Mouse (Mus musculus) neutrophil, adult 5-6 weeks (primary cell): Measurements from ENCODE around the gene Kirrel3. TPM values are rescaled to one million over a fixed set of nuclear protein-coding genes. Genes with fewer than 3 reads are reported as not detected.

Experiments used
- ATAC-seq: fragments of 151-379, 151-347 bp; 2 replicates; pipeline ENCODE4 v1.8.0; 2017; ENCODE audit warnings: mild to moderate bottlenecking, moderate TSS enrichment; ENCODE audit not compliant: insufficient number of reproducible peaks, poor library complexity, low FRiP score, severe bottlenecking; ENCODE audit errors: extremely low read depth
- total RNA-seq: library from RNA; stranded (forward); fragments of 200-1000 nt; gene quantifications from 2 replicates; pipeline ENCODE4 v1.2.3, GENCODE M21; 2017

The Kirrel3 gene
- total RNA-seq, 1 experiment from 2014 or later = not detected

DNA sequence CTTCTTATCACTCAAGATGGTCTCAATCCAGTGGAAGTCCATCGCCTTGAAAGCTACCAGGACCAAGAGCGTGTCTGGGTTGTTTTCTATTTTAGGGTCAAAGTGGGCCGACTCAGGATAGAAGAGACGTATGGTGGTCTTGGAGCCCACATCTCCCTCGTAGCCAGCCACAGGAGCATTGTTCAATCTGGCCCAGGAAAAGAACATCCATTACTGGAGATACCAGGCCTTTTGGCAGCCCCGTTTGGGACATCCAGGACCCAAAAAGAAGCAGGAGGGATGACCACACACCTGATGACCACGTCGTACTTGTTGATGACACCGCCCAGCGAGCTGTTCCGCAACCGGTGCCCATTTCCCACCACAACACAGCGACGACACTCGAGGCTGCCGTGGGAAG is 567.4 kb downstream of the Kirrel3 start:
- ATAC-seq = no peak

DNA sequence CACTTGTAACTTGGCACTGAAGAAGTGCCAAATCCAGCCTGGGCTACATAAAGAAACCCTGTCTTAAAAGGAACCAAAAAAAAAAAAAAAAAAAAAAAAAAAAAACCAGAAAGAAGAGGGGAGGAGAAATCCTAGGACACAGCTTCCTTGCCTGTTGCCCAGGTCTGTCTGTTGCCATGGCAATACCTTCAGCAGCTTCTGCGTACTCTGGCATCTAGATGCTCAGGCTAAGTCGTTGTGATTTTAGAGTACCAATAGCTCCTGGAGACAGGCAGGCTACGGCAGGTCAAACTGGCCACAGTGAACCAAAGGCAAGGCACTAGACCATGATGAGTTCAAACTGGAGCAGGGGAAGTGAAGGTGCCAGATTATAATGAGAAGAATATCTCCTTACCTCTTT is 568.0 kb downstream of the Kirrel3 start:
- ATAC-seq = no peak

DNA sequence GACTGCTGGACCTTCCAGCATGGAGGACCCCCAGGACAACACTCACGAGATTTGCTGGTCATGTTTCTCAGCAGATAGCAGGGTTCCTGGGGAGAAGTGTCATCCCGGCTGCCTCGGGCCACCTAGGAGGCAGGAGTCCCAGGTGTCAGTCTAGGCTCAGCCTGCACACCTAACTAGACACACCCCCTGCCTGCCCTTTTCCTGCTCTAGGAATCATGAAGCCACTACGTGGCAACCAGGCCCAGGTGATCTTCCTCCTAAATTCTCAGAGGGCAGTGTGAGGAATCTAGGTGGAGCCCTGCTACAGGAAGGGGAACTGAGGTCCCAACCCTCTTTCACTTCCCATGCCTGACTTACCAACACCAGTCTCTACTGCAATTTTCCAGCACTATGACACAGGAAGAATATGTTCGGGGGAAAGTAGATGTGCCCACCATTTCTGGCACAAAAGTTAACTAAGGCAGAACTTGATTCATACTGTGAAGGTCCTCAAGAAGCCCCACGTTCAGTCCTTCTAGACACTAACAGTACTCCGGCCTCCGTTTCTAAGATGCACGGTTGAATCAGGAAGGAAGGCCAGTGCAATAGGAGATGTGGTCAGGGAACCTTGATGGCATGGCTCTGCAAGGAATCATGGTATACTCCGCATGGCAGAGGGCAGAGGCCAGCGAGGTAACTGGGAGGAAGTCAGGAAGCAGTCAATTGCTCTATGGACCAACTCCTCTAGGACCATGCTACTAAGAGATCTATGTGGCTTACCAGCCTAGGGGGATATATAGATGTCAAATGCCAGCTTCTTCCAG is 570.0 kb downstream of the Kirrel3 start:
- no peak for ATAC-seq

DNA sequence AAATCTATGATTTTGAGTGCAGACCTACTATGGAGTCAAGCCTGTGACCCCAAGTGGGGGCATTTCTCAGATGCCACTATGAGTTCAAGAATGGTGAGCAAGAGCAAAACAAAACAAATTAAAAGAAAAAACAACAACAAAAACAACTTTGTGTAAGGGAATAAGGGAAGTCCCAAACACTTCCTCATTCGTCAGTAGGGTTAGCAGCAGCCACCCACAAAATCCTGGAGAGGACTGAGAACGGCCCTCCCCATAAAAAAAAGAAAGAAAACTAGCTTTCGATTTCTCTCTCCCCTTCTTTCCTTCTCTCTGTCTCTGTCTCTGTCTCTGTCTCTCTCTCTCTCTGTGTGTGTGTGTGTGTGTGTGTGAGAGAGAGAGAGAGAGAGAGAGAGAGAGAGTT is 570.9 kb downstream of the Kirrel3 start:
- peak; percentile 48; the same call in 1 of the 2 replicates for ATAC-seq

DNA sequence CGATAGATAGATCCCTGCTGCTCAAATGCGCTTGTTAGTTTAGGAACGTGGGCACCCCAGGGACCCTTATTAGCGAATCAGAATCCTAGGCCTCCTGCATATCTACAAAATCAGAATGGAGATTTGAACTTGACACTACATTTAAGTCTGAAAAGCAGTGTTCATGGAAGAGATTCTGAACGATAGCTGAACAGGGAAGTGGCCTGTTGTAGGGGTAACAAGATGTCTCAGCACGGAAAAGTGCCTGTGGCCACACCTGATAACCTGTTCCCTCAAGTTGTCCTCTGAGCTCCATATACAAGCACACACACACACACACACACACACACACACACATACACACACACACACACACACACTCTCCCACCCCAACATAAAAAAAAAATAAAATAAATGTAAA is 571.9 kb downstream of the Kirrel3 start:
- ATAC-seq = no peak

DNA sequence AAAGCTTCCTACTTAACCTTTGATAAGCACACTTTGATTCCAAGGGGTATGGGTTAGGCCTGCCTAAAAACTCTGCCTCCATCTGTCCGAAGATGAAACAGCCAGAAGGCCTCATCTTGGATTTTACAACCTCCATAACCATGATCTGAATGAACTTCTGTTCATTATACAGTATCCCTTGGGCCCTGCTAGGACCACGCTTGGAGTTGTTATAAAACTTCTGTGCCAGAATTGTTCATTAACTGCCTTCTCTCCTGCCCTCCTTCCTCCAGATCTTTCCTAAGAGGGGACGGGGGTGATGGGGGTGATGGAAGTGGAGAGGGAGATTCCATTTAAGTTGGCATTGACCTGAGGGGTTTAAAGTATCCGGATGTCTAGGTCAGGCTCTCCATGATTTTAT is 572.5 kb downstream of the Kirrel3 start:
- no peak for ATAC-seq

DNA sequence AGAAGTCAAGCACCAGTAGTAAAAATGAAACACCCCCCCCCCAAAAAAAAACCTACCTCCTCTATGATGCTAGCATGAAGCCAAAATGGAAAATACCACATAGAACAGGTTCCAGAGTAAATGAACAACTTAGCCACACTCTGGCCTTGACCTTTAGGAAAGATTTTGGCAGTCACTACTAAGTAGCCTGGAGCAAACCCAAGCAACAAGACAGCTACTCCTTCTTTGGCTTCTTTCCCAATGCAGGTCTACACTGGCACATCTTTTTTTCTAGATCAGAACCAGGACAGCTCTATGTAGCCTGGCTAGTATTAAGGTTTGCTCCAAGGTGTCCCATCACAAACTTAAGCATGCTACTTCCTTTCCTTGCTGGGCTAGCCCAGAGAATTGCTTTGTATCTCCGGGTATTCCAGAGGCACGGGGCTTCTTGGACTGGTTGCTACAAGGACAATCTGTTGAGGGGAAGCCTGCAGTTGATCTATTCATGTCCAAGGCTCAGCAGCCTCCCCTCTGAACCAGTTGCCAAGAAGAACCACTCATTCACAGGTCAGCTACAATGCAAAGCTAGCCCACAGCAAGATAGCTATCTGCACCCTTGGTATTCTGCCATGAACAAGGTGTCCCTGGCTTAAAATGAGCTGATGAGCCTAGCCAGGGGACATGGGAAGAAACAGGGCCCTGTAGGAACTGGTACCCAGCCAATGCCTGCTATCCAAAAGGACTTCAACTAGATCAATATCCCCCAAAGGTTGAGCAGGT is 573.1 kb downstream of the Kirrel3 start:
- ATAC-seq = no peak

DNA sequence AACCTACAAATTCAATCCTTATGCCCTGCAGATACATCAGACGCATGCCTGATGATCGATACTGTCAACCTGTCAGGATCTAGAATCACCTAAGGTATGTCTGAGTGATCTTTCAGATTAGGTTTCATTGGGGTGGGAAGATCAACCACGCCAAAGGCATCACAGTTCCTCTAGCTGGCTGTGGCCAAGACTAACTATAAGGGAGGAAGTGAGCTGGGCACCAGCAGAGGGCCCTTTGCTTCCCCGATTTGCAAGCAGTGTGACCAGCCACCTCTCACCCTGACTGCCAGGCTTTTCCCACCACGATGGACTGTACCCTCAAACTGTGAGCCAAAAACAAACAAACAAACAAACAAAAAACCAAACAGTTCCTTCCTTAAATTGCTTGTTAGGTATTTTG is 574.2 kb downstream of the Kirrel3 start:
- ATAC-seq = peak; percentile 58; the same call in 1 of the 2 replicates

DNA sequence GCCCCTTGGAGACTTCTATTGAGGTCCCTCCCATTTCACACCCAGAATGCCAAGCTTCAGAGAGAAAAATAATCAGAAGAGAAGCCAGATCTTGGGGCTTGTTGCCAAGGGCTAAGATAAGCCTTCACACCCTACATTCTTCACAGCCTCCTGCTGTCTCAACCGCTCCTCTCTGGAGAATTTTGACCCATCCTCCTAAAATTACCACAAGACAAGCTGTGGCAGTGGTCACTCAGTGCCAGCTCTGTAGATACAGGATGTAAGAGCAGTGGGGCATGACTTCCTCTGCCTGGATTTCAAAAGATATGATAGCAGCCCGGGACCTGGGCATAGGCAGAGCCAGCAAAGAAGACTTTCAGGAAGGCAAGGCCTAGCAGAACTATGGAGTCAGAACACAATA is 575.8 kb downstream of the Kirrel3 start:
- no peak for ATAC-seq
